Mouse (Mus musculus) limb, embryonic 10.5 days (tissue): Measurements from ENCODE around the gene Dvl3. TPM values are rescaled to one million over a fixed set of nuclear protein-coding genes. Genes with fewer than 3 reads are reported as not detected.
"Not testable (repeated sequence)": the region's sequence is repeated elsewhere in the genome, so short reads cannot be mapped to it uniquely, and the experiment has no call there.

Experiments
- DNase-seq: peaks from one replicate; pipeline ENCODE4 v3.0.0-alpha.2; 2017; ENCODE audit warnings: low spot score
- H3K27ac ChIP-seq: fragments of 300-500 bp; sonication (generic); 2 replicates; pipeline ENCODE4 v1.5.1; 2016; ENCODE audit warnings: mild to moderate bottlenecking
- H3K27me3 ChIP-seq: fragments of 300-500 bp; sonication (generic); 2 replicates; pipeline ENCODE4 v1.6.1; 2016; ENCODE audit warnings: low read depth, mild to moderate bottlenecking; ENCODE audit not compliant: poor library complexity, severe bottlenecking
- H3K36me3 ChIP-seq: fragments of 300-500 bp; sonication (generic); 2 replicates; pipeline ENCODE4 v1.6.1; 2016; ENCODE audit warnings: mild to moderate bottlenecking, moderate library complexity
- H3K4me1 ChIP-seq: fragments of 300-500 bp; sonication (generic); 2 replicates; pipeline ENCODE4 v1.6.1; 2016
- H3K4me3 ChIP-seq: fragments of 300-500 bp; sonication (generic); 2 replicates; pipeline ENCODE4 v1.5.1; 2016; ENCODE audit warnings: mild to moderate bottlenecking, moderate library complexity
- H3K9me3 ChIP-seq: fragments of 300-500 bp; sonication (generic); replicated peaks from 2 replicates; pipeline ENCODE4 v1.6.1; 2016; ENCODE audit warnings: mild to moderate bottlenecking
- WGBS: fragments of 180-500 bp; shearing (Covaris S2); methylation state at CpG from one replicate; pipeline ENCODE4 v1.1.7; 2016; 5-methylcytosine and 5-hydroxymethylcytosine counted together
- polyA plus RNA-seq: library from polyadenylated mRNA; unstranded; fragments of >200 nt; fragmentation: Nextera tagmentation; extraction: Ambion mirVana; gene quantifications from 2 replicates; pipeline ENCODE4 v1.2.1, GENCODE M21; 2016

Gene Dvl3
- polyA plus RNA-seq = 28.6 and 33.5 TPM in 2 replicates

DNA sequence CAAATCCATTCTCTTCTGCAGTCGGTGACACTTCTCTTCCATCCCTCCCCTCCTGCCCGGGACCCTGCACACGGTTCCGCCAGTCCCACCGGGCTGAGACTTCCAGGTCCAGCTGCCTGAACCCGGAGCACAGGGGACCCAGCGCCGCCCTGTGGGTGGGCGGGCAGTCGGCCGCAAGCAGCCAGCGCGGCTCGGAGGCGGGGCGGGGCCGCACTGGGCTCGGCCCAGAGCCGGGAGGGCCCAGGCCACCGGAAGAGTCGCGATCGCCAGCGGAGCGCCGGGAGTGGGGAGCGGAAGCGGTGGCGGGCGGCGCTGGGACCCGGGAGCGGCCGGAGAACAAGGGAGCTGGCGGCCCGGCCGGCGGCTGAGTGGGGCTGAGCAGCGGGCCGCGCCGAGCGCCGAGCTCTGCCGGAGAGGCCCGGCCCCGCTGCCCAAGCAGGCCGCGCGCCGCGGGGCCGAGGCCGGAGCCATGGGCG lies at the start of gene Dvl3:
TSS of gene Dvl3 (plus strand) at position 257 of the 476 bp plus-strand sequence.
- Histone ChIP-seq H3K9me3 (no peaks in the 10 kb centered on the region), H3K27me3 (no peaks in the 10 kb centered on the region), H3K36me3 (peaks cover 28% of the 10 kb centered on the region), H3K27ac (peak within 1 kb of the TSS; percentile 97), H3K4me3 (peak within 1 kb of the TSS; percentile 84), H3K4me1 (peaks cover 19% of the 10 kb centered on the region)
- WGBS = under 1% methylated on average over 55 of the region's 55 CpGs
- peak; percentile 94 for DNase-seq

DNA sequence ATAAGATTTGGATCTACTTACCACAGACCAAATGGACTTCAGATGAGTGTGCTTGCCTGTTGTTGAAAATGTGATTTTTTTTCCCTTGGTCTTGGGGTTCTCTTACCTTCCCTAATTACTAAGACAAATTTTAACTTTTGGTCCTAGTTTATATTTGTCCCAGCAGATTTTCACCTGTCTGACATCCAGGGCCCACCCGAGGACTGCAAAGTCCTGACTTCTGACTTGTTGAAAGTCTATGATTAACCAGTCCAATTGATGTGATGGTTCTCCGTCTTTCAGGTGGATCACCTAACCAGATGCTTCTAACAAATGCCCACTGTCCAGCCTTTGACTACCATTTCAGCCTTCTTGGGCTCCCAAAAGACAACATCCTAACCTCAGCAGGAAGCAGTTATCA lies 45.8 kb upstream of the Dvl3 start:
- Histone ChIP-seq H3K4me1 (no peaks in the 10 kb centered on the region), H3K27me3 (no peaks in the 10 kb centered on the region), H3K27ac (no peak overlapping the region), H3K9me3 (no peaks in the 10 kb centered on the region), H3K36me3 (no peaks in the 10 kb centered on the region), H3K4me3 (no peak overlapping the region)
- WGBS = 89% methylated on average over 2 of the region's 2 CpGs
- DNase-seq = no peak

DNA sequence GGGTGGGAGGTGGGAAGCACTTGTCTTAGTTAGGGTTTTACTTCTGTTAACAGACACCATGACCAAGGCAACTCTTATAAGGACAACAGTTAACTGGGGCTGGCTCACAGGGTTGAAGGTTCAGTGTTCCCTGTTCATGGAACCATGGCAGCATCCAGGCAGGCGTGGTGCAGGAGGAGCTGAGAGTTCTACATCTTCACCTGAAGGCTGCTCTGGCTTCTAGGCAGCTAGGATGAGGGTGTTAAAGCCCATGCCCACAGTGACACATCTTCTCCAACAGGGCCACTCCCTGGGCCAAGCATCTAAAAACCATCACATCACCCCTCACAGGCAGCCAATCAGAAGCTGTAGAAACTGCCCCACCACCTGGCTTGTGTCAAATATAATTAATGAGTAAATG lies 45.1 kb upstream of the Dvl3 start:
- Histone ChIP-seq H3K27ac (no peak overlapping the region), H3K4me1 (no peaks in the 10 kb centered on the region), H3K27me3 (no peaks in the 10 kb centered on the region), H3K36me3 (no peaks in the 10 kb centered on the region), H3K9me3 (no peaks in the 10 kb centered on the region), H3K4me3 (no peak overlapping the region)
- 79% methylated on average over 1 of the region's 1 CpGs for WGBS
- no peak for DNase-seq

DNA sequence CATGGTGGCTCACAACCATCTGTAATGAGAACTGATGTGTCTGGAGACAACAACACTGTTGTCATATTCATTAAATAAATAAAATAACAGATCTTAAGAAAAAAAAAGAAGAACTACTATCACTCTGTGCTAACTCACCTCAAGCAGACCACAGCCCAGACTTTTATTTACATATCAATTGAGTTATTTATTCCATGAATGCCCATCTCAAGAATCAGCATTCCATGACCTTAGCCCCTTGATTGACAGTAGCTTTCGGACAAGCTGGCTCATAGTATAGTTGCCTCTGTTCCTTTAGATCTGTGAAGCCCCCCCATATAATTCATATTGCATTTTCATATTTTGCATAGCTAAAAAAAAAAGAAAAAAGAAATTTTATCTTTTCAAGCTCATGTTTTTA lies 43.0 kb upstream of the Dvl3 start:
- no peak for DNase-seq

DNA sequence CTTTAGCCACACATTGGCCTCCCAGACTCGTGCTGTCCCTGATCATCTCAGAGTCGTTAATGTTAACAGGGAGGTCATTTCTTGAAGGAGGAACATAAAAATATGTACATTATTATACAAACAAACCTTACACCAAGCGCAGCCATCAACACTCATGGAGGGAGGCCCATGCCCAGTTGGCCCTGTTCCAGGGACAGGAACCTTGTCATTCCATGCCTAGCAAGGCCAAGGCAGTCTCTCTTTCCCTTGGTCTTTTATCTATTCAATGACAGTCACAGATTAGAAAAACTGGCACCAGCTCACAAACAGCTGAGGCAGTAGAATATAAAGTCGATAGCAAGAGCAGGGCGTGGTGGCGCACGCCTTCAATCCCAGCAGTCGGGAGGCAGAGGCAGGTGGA lies 42.6 kb upstream of the Dvl3 start:
- 94% methylated on average over 8 of the region's 8 CpGs for WGBS
- no peak overlapping the region for H3K4me3 ChIP-seq
- H3K36me3 ChIP-seq = no peaks in the 10 kb centered on the region
- peaks cover 7% of the 10 kb centered on the region; the same call in 1 of the 2 replicates for H3K4me1 ChIP-seq
- no peak overlapping the region for H3K27ac ChIP-seq
- no peak for DNase-seq
- no peaks in the 10 kb centered on the region for H3K27me3 ChIP-seq
- H3K9me3 ChIP-seq = no peaks in the 10 kb centered on the region

More for the DNA sequence above, 43.0 kb upstream of the Dvl3 start:
- H3K4me1 ChIP-seq = peaks cover 7% of the 10 kb centered on the region; the same call in 1 of the 2 replicates
- H3K9me3 ChIP-seq = no peaks in the 10 kb centered on the region
- H3K4me3 ChIP-seq = no peak overlapping the region
- H3K36me3 ChIP-seq = no peaks in the 10 kb centered on the region
- 96% methylated on average over 1 of the region's 1 CpGs for WGBS
- H3K27ac ChIP-seq = no peak overlapping the region
- no peaks in the 10 kb centered on the region for H3K27me3 ChIP-seq

DNA sequence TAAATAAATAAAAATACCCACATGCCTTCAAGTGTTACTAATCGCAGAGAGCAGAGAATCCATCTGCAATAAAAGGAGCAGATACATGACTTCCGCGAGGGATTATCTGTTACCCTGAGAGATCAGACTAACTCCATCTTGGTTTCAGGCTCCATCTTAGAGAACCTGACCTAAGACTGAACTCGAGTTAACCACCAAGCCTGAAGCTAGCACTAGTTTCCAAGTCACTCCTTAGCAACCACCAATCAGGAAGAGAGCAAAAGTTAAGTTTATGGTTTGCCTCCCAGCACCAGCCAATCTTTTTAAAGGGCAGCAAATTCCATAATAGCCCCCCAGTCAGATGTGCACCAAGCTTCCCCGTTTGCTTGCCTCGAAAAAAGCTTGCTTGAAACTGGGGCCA lies 42.0 kb upstream of the Dvl3 start:
- no peak for DNase-seq
- Histone ChIP-seq H3K36me3 (no peaks in the 10 kb centered on the region), H3K27me3 (no peaks in the 10 kb centered on the region), H3K4me1 (peaks cover 7% of the 10 kb centered on the region; the same call in 1 of the 2 replicates), H3K4me3 (no peak overlapping the region), H3K9me3 (no peaks in the 10 kb centered on the region), H3K27ac (no peak overlapping the region)
- 86% methylated on average over 6 of the region's 6 CpGs for WGBS

DNA sequence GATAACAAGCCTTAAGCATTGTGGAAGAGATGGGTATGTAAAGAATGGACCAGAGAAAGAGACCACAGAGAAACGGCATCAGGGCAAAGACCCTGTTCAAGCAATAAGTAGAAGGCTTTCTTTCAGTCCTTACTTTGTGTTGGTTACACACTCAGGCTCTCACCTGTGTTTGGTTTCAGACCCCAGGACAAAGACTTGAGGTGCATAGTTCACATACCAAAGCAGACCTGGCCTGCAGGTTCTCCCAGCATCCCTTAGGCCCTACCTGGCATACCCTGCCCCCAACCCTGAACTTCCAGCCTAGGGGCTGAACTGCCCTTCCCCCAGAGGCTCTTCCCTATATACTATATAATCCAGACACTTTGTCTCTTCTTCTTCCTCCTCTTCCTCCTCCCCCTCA lies 41.4 kb upstream of the Dvl3 start:
- no peak for DNase-seq
- Histone ChIP-seq H3K27me3 (no peaks in the 10 kb centered on the region), H3K4me1 (peaks cover 7% of the 10 kb centered on the region; the same call in 1 of the 2 replicates), H3K27ac (no peak overlapping the region), H3K9me3 (no peaks in the 10 kb centered on the region), H3K36me3 (no peaks in the 10 kb centered on the region), H3K4me3 (no peak overlapping the region)
- 88% methylated on average over 1 of the region's 1 CpGs for WGBS

DNA sequence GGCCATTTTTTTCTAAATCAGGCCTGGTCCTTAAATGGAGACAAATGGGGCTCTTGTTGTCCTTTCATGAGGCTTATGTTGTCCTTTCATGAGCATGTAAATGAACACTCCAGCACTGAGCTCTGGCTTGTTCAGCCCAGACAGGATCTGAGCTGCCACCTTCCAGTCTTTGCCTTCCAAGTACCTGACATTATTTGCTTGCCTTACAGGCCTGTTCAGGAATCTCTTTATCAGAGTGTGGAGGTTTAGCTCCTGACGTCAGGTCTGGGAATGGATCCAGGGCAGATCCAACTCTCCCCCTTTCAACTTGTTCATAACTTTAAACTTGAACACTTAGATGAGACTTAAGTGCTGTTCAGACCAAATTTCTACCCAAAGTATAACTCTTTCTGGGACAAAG lies 39.9 kb upstream of the Dvl3 start:
- no peaks in the 10 kb centered on the region for H3K9me3 ChIP-seq
- no peaks in the 10 kb centered on the region for H3K27me3 ChIP-seq
- H3K4me3 ChIP-seq = no peak overlapping the region
- WGBS = 49% methylated on average over 1 of the region's 1 CpGs
- no peak overlapping the region for H3K27ac ChIP-seq
- DNase-seq = no peak
- no peaks in the 10 kb centered on the region for H3K36me3 ChIP-seq
- peaks cover 7% of the 10 kb centered on the region; the same call in 1 of the 2 replicates for H3K4me1 ChIP-seq

DNA sequence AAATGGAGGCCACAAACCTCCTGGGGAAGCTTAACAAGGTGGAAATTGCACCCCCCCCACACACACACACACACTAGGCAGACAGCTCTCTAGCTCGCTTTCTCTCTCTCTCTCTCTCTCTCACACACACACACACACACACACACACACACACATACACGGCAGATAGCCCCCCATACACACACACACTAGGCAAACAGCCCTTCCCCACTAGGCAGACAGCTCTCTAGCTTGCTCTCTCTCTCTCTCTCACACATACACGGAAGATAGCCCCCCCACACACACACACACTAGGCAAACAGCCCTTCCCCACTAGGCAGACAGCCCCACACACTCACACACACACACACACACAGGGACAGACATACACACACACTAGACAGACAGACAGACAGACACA lies 39.5 kb upstream of the Dvl3 start:
- Histone ChIP-seq H3K9me3 (no peaks in the 10 kb centered on the region), H3K36me3 (no peaks in the 10 kb centered on the region), H3K4me3 (no peak overlapping the region), H3K4me1 (peaks cover 7% of the 10 kb centered on the region; the same call in 1 of the 2 replicates), H3K27ac (no peak overlapping the region), H3K27me3 (no peaks in the 10 kb centered on the region)
- WGBS = 75% methylated on average over 3 of the region's 3 CpGs
- no peak for DNase-seq

DNA sequence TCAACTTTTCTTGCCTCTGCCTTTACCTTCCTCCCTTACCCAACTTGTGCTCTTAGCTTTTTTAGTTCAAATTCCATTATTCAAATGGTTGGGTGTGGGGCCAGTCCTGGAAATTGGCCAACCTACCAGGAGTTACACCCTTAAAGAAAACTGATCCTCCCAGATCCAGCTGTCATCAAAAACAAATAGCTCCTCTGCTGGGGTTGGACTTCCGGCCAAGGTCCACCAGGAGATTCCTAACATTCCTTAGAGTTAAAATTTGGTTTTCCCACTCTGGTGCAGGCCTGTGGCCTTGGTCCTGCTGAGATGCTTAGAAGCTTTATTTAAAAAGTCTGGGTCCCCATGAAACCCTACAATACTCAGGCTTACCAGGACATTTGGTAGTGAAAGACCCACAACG lies 38.3 kb upstream of the Dvl3 start:
- no peak for DNase-seq
- Histone ChIP-seq H3K4me3 (no peak overlapping the region), H3K27ac (no peak overlapping the region), H3K36me3 (no peaks in the 10 kb centered on the region), H3K27me3 (no peaks in the 10 kb centered on the region), H3K9me3 (no peaks in the 10 kb centered on the region), H3K4me1 (peaks cover 7% of the 10 kb centered on the region; the same call in 1 of the 2 replicates)
- 66% methylated on average over 2 of the region's 2 CpGs for WGBS

DNA sequence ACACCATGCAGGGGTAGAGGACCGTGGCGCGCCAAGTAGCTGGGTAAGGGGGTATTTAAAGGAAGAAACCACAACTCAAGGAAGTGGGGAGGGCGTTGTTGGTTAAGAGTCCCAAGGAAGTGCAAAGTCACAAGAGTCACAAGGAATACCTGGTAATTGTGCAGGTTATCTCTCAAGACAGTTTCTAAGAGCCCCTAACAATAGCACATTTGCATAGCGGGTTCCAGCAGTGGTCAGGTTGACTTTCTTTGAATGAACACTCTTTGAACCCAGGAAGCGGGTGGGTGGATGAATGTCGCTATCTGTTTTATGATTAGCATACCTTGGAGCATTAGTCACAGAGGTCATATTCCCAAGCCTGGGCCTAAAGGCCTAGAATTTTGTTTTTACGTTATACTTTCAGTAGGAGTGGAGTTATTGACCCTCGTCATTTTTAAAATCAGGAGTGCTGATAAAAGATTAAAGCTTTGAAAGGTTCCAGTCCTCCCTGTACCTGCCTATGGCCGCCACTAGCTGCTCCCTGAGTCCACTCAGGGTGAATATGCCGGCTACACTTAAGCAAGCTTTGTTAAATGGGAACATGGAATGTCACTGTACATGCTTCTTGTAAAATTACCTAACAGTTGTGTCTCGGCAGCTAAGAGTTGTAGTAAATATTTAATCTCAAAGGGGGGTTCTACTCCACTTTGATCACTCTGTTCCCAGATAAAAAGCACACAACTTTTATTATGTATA lies 37.6 kb upstream of the Dvl3 start:
- not testable (repeated sequence) for DNase-seq, H3K9me3 ChIP-seq, H3K36me3 ChIP-seq, H3K27ac ChIP-seq, H3K4me1 ChIP-seq, H3K27me3 ChIP-seq, H3K4me3 ChIP-seq
- WGBS = 94% methylated on average over 12 of the region's 12 CpGs

DNA sequence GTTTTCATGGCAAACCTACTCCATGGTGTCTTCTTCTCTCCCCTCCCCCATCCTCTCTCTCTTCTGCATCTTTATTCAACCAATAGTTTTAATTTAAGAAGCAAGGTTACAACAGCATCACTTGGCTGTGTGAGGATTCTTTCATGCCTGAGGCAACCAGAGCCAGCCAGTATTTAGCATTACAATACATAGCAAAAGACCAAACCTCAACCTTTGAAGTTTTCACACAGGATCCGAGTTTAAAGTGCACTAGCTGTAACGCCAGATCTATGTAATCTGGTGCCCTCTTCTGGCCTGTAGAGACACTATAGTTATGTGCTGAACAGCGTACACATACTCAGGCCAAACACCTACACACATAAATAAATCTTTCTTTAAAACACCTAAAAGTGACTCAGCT lies 36.7 kb upstream of the Dvl3 start:
- peaks cover 7% of the 10 kb centered on the region; the same call in 1 of the 2 replicates for H3K4me1 ChIP-seq
- H3K4me3 ChIP-seq = no peak overlapping the region
- no peaks in the 10 kb centered on the region for H3K9me3 ChIP-seq
- DNase-seq = no peak
- WGBS = 41% methylated on average over 3 of the region's 3 CpGs
- no peaks in the 10 kb centered on the region for H3K27me3 ChIP-seq
- H3K36me3 ChIP-seq = no peaks in the 10 kb centered on the region
- H3K27ac ChIP-seq = no peak overlapping the region

DNA sequence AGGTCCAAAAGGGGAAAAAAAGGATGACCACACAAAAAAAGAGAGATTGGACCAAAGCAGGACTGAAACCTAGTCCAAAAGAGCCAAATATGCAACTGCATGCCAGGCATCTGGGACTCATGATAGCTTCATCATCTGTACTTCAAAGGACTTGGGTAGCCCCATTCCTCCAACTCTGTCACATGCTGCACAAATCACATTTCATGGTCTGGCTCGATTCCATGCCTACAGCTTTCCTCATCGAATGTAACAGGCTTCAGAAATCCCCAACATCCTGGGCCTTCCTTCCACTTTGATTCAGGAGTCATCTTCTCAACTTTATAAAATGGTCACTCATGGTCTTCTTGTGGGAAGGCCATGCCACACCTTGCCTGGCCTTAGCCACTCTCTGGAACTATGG lies 35.0 kb upstream of the Dvl3 start:
- Histone ChIP-seq H3K27me3 (no peaks in the 10 kb centered on the region), H3K36me3 (no peaks in the 10 kb centered on the region), H3K4me1 (peaks cover 7% of the 10 kb centered on the region; the same call in 1 of the 2 replicates), H3K9me3 (no peaks in the 10 kb centered on the region), H3K4me3 (no peak overlapping the region), H3K27ac (no peak overlapping the region)
- WGBS = 75% methylated on average over 2 of the region's 2 CpGs
- DNase-seq = no peak
